Mouse (Mus musculus) layer of hippocampus, postnatal 10 days (tissue): ENCODE results near the gene Pan3. TPM values are rescaled to one million over a fixed set of nuclear protein-coding genes. Genes with fewer than 3 reads are reported as not detected.
A peak's percentile ranks its signal among the peaks of the same experiment; 100 is the strongest.

Experiments
- DNase-seq, 2 experiments: peaks; one replicate each; pipeline ENCODE4 v3.0.0; 2021; ENCODE audit warnings: low spot score in 2 of 2
- long read RNA-seq: library from polyadenylated mRNA; stranded (forward); transcript quantifications from one replicate; pipeline ENCODE4 v2.0.0, GENCODE M21; 2023
- total RNA-seq, 2 experiments: library from RNA; stranded (reverse); gene quantifications; 2 replicates each; pipeline ENCODE4 v1.2.3; 2021

Gene Pan3
- total RNA-seq = 10 to 100 TPM; 86.9 to 89.7 TPM
- long read RNA-seq, full-length matches to known transcripts = 1 of 6 reads
- long read RNA-seq, partial matches to known transcripts = 2 of 6 reads
- long read RNA-seq, other reads (novel, unspliced or antisense) = 3 of 6 reads

- peak; percentile 95 to 96 for DNase-seq
Observed at GRCm38 (mm10) chr5:147429535-147430305, at the start of gene Pan3. Pan3 (plus strand) TSS chr5:147430161.

GRCm38 (mm10) chr5:147381396-147381795 lies 48.6 kb upstream of the Pan3 start:
- no peak for DNase-seq

GRCm38 (mm10) chr5:147386865-147387264 lies 43.1 kb upstream of the Pan3 start:
- no peak for DNase-seq

GRCm38 (mm10) chr5:147388376-147389008 lies 41.5 kb upstream of the Pan3 start:
- no peak for DNase-seq

DNA sequence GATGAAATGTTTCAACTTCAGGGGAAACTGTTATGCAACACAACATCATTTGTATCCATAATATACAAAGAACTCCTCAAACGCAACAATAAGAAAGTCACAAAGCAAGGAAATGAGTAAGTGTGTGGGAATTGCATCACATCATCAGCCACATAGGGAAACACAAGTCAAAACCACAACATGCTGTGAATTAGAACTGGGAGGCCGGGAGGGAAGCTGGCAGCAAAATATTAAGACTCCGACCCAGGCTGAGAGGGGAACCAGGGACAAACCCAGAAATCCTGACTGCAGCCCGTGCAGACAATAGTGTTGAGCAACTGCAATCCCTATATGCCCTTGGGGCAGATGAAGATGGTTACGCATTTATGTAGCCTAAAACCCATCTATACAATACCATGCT lies 40.9 kb upstream of the Pan3 start:
- no peak for DNase-seq

DNA sequence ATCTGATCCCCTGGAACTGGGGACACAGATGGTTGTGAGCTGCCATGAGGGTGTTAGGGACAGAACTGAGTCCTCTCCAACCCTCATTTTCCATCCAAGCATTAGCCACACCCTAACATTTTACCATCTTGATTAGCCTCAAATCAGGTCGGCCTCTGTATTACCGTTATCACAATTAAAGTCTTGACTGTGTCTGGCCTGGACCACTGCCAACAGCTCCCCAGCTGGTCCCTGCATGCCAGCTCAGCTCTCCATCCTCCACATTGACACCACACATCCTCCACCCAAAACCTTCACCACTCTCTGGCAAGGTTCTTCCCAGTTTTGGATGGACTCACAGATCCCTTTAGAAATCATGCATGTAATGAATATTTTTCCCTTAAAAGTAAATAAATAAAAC lies 39.2 kb upstream of the Pan3 start:
- peak in 1 of 2 experiments; percentile 22 for DNase-seq

GRCm38 (mm10) chr5:147392667-147393213 lies 37.2 kb upstream of the Pan3 start:
- DNase-seq = no peak

- no peak for DNase-seq
Observed at GRCm38 (mm10) chr5:147395050-147395449, 34.9 kb upstream of the Pan3 start.

GRCm38 (mm10) chr5:147399843-147400504 lies 30.0 kb upstream of the Pan3 start, which contains the start of gene Flt3:
Flt3 (minus strand) TSS chr5:147400489.
- DNase-seq = peak; percentile 24 to 37

DNA sequence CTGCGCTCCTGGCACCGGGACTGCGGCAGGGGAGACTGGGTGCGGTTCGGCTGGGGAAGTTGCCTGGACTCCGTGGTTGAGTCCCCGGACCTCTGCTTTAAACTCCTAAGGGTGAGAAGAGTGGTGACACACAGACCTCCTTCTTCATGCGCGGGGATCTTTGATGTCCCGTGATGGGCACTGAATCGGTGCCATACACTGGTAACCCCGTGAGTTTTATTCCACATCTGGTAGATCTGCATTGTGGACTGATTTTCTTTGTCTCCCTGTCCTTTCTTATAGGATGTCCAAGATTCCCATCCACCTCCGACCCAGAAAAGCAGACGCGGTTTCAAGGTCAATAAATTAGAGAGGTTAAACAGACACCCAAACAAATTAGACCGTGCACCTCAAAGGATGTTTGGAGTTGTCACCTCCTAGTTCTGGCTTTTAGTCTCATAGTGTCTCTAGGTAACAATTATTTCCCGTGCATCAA lies 29.4 kb upstream of the Pan3 start:
- DNase-seq = no peak

DNA sequence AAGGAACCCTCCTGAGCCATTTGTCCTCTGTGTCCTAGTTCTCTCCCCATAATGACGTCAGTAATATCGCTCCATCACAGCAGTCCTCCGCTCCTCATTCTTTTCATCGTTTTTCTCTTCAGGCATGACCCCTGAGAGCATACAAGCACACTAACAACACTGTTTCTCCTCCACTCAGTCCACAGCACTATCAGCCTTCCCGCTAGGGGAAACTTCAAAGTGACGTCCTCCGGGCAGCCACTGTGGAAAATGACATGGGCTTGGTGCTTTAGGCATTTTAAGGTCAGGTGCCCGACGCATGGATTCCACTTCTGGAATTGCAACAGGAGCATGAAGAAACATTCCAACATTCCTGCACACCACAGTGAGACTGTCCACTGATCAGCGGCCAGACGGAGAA lies 28.9 kb upstream of the Pan3 start:
- DNase-seq = no peak

DNA sequence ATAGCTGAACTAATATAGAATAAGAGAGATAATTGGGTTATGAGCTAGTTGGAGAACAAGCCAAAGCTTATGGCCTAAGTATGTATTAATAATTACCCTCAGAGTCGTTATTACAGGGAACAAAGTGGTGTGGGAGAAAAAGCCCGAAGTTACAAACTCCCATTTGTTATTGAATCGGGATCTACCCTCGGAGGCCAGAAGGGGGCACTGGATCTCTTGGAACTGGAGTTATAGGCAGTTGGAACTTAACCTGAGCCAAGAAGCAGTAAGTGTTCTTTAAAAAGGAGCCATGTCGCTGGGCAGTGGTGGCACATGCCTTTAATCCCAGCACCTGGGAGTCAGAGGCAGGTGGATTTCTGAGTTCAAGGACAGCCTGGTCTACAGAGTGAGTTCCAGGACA lies 27.5 kb upstream of the Pan3 start:
- DNase-seq = peak; percentile 65 to 69

DNA sequence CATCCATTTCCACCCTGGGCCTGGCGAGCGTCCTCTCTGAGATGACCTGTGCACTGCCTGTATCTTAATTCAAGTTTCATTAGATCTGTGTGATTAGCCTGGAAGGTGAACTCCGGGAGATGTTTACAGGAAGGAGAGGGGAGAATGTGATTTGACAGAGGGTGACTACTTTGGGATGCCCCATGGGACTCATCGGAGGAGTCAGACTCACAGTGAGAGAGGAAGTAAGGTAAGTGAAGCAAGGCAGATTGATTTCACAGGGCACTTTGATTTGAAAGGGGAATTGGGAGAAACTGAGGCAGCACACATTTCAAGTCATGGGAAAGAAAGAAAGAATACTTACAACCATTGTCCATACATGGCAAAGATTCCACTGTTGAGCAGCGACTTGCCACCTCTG lies 23.8 kb upstream of the Pan3 start:
- DNase-seq = no peak

GRCm38 (mm10) chr5:147408731-147409130 lies 21.2 kb upstream of the Pan3 start:
- no peak for DNase-seq

DNA sequence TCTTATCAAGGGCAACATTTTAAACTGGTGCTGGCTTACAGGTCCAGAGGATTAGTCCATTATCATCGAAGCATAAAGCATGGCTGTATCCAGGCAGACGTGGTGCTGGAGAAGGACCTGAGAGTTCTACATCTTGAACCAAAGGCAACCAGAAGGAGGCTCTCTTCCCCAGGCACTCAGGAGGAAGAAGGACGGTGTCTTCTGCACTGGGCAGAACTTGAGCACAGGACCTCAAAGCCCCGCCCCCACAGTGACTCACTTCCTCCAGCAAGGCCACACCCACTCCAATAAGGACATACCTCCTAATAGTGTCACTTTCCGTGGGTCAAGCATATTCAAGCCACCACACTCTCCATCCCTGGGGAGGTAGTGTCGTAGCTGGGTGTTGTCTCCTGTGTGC lies 19.4 kb upstream of the Pan3 start:
- no peak for DNase-seq

- no peak for DNase-seq
Observed at GRCm38 (mm10) chr5:147417986-147418385, 12.0 kb upstream of the Pan3 start.

- DNase-seq = peak in 1 of 2 experiments; percentile 36
Observed at GRCm38 (mm10) chr5:147418394-147419121, 11.4 kb upstream of the Pan3 start.

GRCm38 (mm10) chr5:147423612-147424011 lies 6.3 kb upstream of the Pan3 start:
- DNase-seq = peak in 1 of 2 experiments; percentile 35

DNA sequence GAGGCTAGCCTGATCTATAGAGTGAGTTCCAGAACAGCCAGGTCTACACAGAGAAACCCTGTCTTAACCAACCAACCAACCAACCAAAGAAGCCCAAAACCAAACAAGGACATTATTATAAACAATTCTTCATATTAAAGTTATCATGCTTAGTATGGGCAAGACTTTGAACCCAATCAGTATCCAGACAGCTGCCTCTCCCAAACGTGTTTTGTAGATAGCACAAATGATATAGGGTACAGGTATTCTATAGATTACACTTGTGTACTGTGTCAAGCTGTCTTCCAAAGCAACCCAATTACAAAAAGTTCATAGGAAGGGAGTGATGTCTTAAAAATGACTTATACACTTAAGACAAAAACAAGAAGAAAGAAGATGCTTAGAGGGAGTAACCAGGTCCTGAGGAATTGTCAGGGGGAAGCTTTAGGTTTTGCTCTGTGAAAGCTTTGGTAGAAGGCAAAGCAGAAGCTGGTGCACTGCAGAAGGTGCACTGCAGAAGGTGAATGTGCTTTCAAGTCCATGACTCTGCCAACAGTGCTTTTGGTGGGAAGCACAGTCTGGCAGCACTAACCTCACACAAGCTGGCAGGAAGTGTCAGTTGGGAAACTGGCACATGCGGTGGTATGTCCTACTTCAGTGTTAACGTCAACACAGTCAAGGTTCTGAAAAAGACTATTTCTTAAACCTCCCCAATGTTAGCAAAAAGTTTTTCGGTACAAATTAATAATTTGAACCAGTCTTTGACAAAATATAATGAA lies 3.7 kb upstream of the Pan3 start:
- DNase-seq = no peak

DNA sequence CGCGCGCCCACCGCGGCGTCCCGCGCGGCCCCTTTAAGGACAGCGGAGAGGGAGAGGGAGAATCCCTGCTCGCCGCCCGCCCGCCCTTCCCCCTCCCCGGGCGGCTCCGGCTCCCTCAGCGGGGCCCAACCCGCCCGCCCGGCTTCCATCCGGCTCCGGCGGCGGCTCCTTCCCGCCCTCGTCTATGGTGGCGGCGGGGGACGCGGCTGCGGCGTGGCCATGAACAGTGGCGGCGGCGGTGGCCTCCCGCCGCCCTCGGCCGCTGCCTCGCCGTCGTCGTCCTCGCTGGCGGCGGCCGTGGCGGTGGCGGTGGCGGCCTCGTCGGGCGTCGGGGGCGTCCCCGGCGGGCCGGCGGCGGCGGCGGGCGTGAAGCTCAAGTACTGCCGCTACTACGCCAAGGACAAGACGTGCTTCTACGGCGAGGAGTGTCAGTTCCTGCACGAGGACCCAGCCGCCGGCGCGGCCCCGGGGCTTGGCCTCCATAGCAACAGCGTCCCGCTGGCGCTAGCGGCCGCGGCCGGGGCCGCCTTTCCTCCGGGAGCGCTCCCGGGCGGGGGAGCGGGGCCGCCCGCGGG lies 487 bp downstream of the Pan3 start:
- DNase-seq = peak; percentile 41 to 58
